Mouse (Mus musculus) megakaryocyte, adult 5-6 weeks (primary cell): ENCODE measurements around the gene P4hb. TPM values are rescaled to one million over a fixed set of nuclear protein-coding genes. Genes with fewer than 3 reads are reported as not detected.
"Not testable (repeated sequence)": the region's sequence is repeated elsewhere in the genome, so short reads cannot be mapped to it uniquely, and the experiment has no call there.

ENCODE experiments used
- ATAC-seq: 2 replicates; pipeline ENCODE4 v1.8.0; 2016; ENCODE audit warnings: mild to moderate bottlenecking, inconsistent platforms; ENCODE audit not compliant: poor library complexity, severe bottlenecking
- total RNA-seq, 2 experiments: library from RNA; stranded (forward) in 1 of 2; stranded (reverse) in 1 of 2; fragments of 153-499, 151-499 nt in 1 of 2; fragments of 221-1000, 200-1000 nt in 1 of 2; gene quantifications; 2 replicates each; pipeline versions ENCODE4 v1.2.3 to v1.2.4; 2015 to 2017

The P4hb gene
- total RNA-seq, 2 experiments from 2014 or later: 325 to 587 TPM

DNA sequence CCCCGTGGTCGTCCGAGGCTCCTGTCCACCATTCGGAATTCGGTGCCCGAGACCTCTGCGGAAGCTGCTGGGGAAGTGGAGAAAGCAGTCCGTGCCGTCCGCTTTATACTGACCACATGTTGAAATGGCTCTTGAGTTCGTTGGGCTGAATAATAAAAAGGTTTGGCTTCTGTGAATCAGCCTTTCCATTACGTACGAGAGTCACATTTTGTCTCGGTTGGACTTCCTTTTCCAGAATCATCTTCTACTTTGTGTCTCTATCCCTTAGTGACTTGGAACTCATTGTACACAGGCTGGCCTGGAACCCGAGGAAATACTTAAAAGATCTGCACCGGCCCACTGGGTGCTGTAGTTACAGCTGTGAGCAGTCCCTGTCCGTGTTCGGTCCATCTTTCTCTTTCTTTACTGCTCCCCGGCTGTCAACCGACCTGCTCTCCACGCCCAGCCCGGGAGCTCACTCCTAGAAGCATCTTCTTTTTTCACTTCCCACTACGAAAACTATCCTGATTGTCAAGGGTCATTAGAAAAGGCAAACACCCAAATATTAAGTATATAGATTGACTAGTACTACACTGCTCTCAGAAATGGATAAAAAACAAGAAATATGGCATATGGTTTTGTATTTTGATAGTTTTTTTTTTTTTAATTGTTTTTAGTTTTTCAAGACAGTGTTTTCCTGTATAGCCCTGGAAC, 678 bp upstream of the P4hb start:
- ATAC-seq: 0 out of 2 replicates have a peak, but pooled peaks have one; percentile 1

DNA sequence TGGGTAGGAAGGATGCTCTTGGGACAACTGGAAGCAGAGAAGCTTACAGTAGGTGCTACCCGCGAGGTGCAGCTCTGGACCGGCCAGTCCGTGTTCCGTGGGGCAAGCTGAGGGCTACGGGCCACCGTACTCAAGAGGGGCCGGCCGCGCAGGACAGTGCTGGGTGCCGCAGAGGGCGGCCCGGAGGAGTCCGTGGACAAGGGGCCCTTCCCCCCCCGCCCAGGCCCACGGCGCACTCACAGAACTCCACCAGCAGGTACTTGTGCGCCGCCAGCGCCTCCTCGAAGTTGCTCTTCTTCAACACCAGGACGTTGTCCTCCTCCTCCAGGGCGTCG, 669 bp downstream of the P4hb start:
- peak; percentile 1; the same call in 1 of the 2 replicates for ATAC-seq

- no peak for ATAC-seq
Measured at GRCm38 (mm10) chr11:120571754-120572416, 1.2 kb downstream of the P4hb start.

DNA sequence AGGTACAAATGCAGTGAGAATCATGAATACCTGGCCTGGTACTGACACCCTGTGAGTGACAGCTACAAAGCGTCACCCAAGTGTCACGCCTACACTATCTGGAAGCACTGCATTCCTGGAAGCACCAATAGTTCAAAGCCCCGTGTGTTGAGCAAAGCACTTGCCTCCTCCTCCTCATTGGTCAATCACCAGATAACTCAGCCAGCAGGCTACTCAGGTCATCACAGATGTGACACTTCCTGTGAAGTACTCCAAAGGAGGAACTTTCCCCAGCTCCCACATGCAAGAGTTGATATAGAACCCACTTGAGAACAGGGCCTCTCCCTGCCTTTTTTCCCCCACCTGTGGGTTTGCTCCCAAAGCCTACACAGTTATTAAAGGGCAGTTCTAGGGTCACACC, 1.9 kb downstream of the P4hb start:
- peak; percentile 33 for ATAC-seq

- ATAC-seq: no peak
Measured at GRCm38 (mm10) chr11:120568324-120568723, 4.7 kb downstream of the P4hb start.

- no peak for ATAC-seq
Measured at GRCm38 (mm10) chr11:120565114-120565513, 7.9 kb downstream of the P4hb start.

- ATAC-seq: no peak
Measured at GRCm38 (mm10) chr11:120562949-120563348, 10.1 kb downstream of the P4hb start.

DNA sequence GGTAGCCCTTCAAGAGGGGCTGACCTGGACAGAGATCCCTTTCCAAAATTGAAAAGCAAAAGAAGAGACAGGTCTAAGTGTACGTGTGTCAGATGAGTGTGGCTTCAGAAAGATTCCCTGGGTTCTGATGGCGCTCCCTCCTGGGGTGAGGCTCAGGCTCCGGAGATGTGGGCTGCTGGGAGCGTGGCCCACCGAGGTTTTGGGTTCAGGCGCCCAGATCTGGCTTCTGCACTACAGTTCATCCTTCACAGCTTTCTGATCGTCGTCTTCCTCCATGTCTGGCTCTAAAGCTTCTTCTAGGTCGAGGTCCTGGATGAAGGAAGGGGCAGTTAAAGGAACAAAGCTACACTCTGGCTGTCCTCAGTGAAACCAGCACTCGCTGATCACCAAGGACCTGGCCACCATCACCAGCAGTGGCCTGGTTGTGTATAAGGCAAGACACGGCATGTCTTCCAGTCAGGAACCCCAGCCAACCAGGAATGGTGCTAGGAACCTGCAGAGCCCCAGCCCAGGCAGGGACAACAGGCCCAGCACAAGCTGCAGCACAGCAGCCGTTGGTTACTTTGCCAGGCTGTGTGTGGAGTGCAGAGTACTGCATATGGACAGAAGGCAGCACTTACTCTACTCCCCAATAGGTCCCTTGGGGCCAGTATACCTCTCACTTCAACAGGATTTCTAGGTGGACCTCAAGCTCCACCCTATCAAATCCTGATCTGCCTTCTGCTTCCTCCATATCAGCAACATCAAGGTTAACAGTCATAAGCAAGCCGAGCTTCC, 11.9 kb downstream of the P4hb start:
- ATAC-seq: no peak

- ATAC-seq: not testable (repeated sequence)
Measured at GRCm38 (mm10) chr11:120558843-120559242, 14.2 kb downstream of the P4hb start.

DNA sequence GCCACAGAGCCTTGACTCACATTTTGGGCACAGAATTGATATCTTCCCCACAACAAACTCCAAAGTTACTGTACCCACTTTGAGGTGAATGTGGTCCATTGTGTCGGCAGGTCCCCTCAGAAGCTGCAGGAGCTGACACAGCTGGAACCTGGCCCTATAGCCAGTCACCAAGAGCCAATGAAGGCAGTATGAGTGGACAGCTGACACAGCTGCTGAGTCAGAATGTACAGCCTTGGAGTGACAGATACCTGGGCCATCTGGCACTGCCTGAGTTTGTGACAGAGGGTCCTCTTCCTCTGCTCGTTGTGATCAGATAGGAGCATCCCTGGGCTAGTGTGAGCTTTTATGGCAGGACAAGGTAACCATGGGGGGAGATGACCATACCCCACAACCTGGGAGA, 17.8 kb downstream of the P4hb start:
- no peak for ATAC-seq

DNA sequence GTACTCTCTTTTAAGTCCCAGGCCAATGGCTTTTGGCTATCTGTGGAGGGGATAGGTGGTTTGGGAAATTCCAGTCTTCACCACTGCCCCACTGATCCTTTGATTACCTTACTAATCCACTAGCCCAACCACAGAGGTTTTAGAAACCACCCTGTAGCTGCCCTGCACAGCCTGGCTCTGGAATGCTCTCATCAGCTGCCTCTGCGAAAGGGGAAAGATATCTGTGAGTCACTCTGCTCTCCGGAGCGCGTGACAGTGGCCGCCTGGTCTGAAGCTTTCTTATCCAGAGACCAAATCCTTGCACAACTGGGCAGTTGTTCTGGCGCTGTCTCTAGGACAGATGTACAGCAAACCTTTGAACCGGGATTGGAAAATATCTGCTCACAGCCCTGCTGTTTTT, 18.2 kb downstream of the P4hb start:
- no peak for ATAC-seq

DNA sequence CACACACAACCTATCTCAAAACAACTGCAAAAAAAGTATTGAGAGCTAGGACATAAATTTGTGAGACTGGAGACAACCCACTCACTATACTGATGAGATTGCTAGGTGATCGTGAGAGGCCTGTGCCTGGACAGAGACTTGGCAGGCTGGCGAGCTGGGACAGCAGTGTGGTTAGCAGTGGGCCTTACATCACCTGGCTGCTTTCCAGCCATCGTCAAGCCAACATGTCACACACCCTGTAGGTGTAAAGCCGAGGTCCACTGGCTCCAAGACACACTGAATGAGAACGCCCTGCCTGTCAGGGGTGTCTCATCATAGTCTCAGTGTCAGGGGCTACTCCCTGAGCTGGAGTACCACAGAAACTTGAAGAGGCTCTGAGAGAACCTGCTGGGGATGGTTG, 20.3 kb downstream of the P4hb start:
- ATAC-seq: no peak

DNA sequence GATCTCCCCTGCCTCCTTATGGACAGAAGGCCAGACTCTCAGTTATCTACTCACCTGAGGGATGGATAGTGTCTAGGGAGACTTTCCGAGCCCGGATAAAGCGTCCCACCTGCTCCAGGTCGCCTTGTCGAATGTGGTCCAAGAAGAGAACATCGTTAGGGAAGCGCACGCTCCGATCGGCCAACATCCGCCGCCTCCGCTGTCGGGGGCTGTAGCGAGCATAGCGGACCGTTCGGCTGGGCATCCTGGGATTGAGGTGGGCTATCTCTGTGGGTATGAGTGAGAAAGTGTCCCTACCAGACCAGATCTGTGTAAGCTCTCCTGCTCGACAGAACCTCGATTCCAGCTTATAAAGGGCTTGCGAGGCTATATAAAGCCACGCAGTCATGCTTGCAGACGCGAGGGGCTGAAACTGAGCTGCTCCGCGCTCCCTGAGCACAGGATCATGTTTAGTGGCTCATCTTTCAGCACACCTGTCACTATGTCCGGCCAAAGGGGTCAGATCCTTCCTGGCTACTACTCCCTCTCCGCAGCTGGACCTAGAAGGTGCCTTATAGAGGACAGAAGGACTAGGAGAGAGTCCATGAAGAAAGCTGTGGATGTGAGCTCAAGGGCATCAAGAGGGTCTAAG, 22.1 kb downstream of the P4hb start, which contains the start of gene Ppp1r27:
TSS of gene Ppp1r27 (minus strand) at position 323 of the 631 bp plus-strand sequence.
- no peak for ATAC-seq

DNA sequence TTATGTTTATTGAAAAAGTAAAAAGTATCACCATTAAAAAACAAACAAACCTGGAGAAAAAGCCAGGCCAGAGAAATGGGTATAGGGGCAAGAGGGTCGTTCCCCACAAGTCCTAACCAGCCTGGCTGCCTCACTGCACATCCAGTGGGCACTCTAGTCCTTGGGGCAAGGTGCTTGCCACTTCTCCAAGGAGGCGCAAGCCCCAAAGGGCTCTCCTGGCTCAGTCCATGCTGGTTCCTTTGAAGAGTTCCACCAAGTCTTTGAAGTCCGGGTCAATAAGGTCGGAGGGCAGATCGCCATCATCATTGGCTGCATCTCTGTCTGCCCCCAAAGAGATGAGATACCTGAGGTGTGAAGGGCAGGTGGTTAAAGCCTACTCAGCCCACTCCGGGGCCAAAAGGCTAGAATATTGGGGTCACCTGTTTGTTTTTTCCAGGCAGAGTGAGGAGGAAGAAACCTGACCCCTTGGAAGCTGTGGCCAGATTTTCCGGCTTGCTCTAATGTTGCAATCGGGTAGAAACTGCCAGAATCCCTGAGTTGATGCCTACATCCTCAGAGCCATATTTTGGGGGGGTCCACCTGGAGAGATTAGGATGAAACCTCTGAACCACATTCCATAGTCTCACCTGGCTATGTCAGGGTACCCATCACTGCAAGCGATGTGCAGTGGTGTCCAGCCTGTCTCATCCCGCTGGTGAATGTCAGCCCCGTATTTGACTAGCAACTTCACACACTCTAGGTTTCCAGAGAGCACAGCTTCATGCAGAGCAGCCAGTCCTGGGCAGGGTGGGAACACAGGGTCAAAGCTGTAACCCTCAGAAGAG, 22.9 kb downstream of the P4hb start:
- no peak for ATAC-seq

GRCm38 (mm10) chr11:120549168-120549945, 23.7 kb downstream of the P4hb start, which contains the start of gene Mcrip1:
Gene Mcrip1 (minus strand): TSS chr11:120549727.
- peak; percentile 89 for ATAC-seq

DNA sequence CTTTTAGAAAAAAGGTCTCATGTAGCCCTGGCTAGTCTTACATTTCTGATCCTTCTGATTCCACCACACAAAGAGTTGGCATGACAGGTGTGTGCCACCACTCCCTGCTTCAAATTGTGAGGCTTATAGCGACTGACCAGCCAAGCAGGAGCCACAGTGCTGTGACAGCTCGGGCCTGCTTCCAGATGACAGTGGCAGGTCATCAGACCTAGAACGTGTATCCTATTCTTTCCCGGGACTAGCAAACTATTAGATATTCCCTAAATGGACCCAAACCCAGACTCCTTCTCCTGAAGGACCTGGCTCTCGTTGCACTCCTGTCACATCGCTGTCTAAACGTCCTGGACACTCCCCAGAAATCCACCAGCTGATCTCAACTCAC, 24.3 kb downstream of the P4hb start:
- ATAC-seq: no peak

- no peak for ATAC-seq
Measured at GRCm38 (mm10) chr11:120548214-120548613, 24.8 kb downstream of the P4hb start.

DNA sequence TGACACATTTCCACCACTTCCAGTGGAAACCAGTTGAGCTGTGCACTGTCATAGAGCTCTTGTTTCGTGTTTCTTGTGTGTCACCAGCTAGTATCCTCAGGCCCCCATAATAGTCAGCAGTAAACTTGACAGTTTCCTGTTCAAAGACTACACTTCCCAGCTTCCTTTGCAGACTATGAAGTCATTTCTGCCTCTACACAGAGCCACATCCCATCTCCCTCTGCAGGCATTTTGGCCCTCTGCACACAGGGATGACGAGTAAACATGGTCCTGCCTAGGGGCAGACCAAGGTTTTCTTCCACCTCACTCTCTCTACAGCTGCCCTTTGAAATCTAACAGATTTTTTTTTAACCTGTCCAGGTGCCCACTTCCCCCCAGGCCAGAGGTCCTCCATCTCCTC, 25.6 kb downstream of the P4hb start:
- no peak; the same call in 1 of the 2 replicates for ATAC-seq

- ATAC-seq: no peak
Measured at GRCm38 (mm10) chr11:120545964-120546363, 27.1 kb downstream of the P4hb start.

GRCm38 (mm10) chr11:120542376-120542775, 30.7 kb downstream of the P4hb start:
- no peak for ATAC-seq
